Mouse (Mus musculus): ENCODE results near the gene Rufy1.

GRCm38 (mm10) chr11:50421461-50421860 lies 9.5 kb downstream of the Rufy1 start:
- TF ChIP-seq MYOD1 (IDR thresholded peaks at IDR 0.05; ENCODE audit: control insufficient read depth in 1 of 3, insufficient read length in 2 of 3, low read depth in 2 of 3) (no peak), POLR2A (IDR thresholded peaks at IDR 0.05; ENCODE audit: insufficient read length, low read depth) (no peak), REST (IDR thresholded peaks at IDR 0.05; ENCODE audit: insufficient read depth, insufficient read length) (no peak), USF1 (IDR thresholded peaks at IDR 0.05; ENCODE audit: low read depth) (no peak), E2F4 (IDR thresholded peaks at IDR 0.05; ENCODE audit: insufficient read depth) (no peak), CEBPB (IDR thresholded peaks at IDR 0.05; ENCODE audit: insufficient read depth, poor library complexity, severe bottlenecking) (no peak), TCF12 (IDR thresholded peaks at IDR 0.05; ENCODE audit: insufficient read depth, poor library complexity, severe bottlenecking) (no peak)

All from myocyte (in vitro differentiated cells).